Mouse (Mus musculus): ENCODE measurements around the gene Podn.

Podn gene

GRCm38 (mm10) chr4:107966416-107967109 lies 129.7 kb downstream of the Podn start:
- DNase-seq (ENCODE audit: low spot score) = no peak
